Mouse (Mus musculus): ENCODE measurements at regions not wholly inside any gene's neighbourhood (a gene's known extent, or its start where the extent isn't known, plus 50 kb on each side); places are given as distances from the start of the nearest gene placed in this dataset.

- TF ChIP-seq POLR2A (IDR thresholded peaks at IDR 0.05; ENCODE audit: borderline replicate concordance, extremely low read depth, insufficient read depth, insufficient read length) = no peak
- Histone ChIP-seq H3K36me3 (ENCODE audit: control insufficient read depth, insufficient read depth, low read length) (no peaks in the 10 kb centered on the region), H3K4me2 (replicated peaks; ENCODE audit: low read depth, low read length, severe bottlenecking) (no peak overlapping the region), H3K4me3 (replicated peaks; ENCODE audit: low read length) (no peak overlapping the region), H3K27ac (replicated peaks; ENCODE audit: low read depth, low read length) (no peak overlapping the region), H3K27me3 (ENCODE audit: control insufficient read depth, insufficient read depth, low read length) (no peaks in the 10 kb centered on the region), H3K4me1 (ENCODE audit: control insufficient read depth, insufficient read depth, low read length) (peaks cover 12% of the 10 kb centered on the region; the same call in 1 of the 2 replicates), H3K9ac (ENCODE audit: low read depth, low read length, severe bottlenecking) (no peak overlapping the region), H3K9me3 (ENCODE audit: control insufficient read depth, low read length) (no peaks in the 10 kb centered on the region)
- WGBS = 85% methylated on average over 1 of the region's 1 CpGs
- no peak for ATAC-seq (ENCODE audit: low FRiP score, low read depth)
- no peak for DNase-seq (ENCODE audit: low spot score)
Measured at GRCm38 (mm10) chr9:60965641-60966040, 171.3 kb downstream of the Uaca start.

GRCm38 (mm10) chr9:60968281-60969031 is 174.1 kb downstream of the Uaca start:
- H3K9ac ChIP-seq (ENCODE audit: low read depth, low read length, severe bottlenecking) = no peak overlapping the region
- 38% methylated on average over 4 of the region's 4 CpGs for WGBS
- no peak overlapping the region for H3K4me2 ChIP-seq (replicated peaks; ENCODE audit: low read depth, low read length, severe bottlenecking)
- H3K4me3 ChIP-seq (replicated peaks; ENCODE audit: low read length) = no peak overlapping the region
- ATAC-seq (ENCODE audit: low FRiP score, low read depth) (no peak), DNase-seq (ENCODE audit: low spot score) (no peak)
- TF ChIP-seq POLR2A (IDR thresholded peaks at IDR 0.05; ENCODE audit: borderline replicate concordance, extremely low read depth, insufficient read depth, insufficient read length) = no peak
- H3K9me3 ChIP-seq (ENCODE audit: control insufficient read depth, low read length) = no peaks in the 10 kb centered on the region
- no peaks in the 10 kb centered on the region for H3K27me3 ChIP-seq (ENCODE audit: control insufficient read depth, insufficient read depth, low read length)
- H3K36me3 ChIP-seq (ENCODE audit: control insufficient read depth, insufficient read depth, low read length) = no peaks in the 10 kb centered on the region
- H3K4me1 ChIP-seq (ENCODE audit: control insufficient read depth, insufficient read depth, low read length) = no peaks in the 10 kb centered on the region
- H3K27ac ChIP-seq (replicated peaks; ENCODE audit: low read depth, low read length) = no peak overlapping the region

GRCm38 (mm10) chr9:60972201-60972910 is 178.0 kb downstream of the Uaca start:
- TF ChIP-seq POLR2A (IDR thresholded peaks at IDR 0.05; ENCODE audit: borderline replicate concordance, extremely low read depth, insufficient read depth, insufficient read length) = no peak
- Histone ChIP-seq H3K36me3 (ENCODE audit: control insufficient read depth, insufficient read depth, low read length) (no peaks in the 10 kb centered on the region), H3K27ac (replicated peaks; ENCODE audit: low read depth, low read length) (no peak overlapping the region), H3K9ac (ENCODE audit: low read depth, low read length, severe bottlenecking) (no peak overlapping the region), H3K4me3 (replicated peaks; ENCODE audit: low read length) (no peak overlapping the region), H3K27me3 (ENCODE audit: control insufficient read depth, insufficient read depth, low read length) (no peaks in the 10 kb centered on the region), H3K4me1 (ENCODE audit: control insufficient read depth, insufficient read depth, low read length) (no peaks in the 10 kb centered on the region), H3K4me2 (replicated peaks; ENCODE audit: low read depth, low read length, severe bottlenecking) (no peak overlapping the region), H3K9me3 (ENCODE audit: control insufficient read depth, low read length) (no peaks in the 10 kb centered on the region)
- ATAC-seq (ENCODE audit: low FRiP score, low read depth) (no peak), DNase-seq (ENCODE audit: low spot score) (no peak)
- 69% methylated on average over 9 of the region's 9 CpGs for WGBS

GRCm38 (mm10) chr9:60974546-60974945 is 180.2 kb downstream of the Uaca start:
- 83% methylated on average over 1 of the region's 1 CpGs for WGBS
- Histone ChIP-seq H3K4me3 (replicated peaks; ENCODE audit: low read length) (no peak overlapping the region), H3K4me1 (ENCODE audit: control insufficient read depth, insufficient read depth, low read length) (no peaks in the 10 kb centered on the region), H3K27ac (replicated peaks; ENCODE audit: low read depth, low read length) (no peak overlapping the region), H3K27me3 (ENCODE audit: control insufficient read depth, insufficient read depth, low read length) (no peaks in the 10 kb centered on the region), H3K9ac (ENCODE audit: low read depth, low read length, severe bottlenecking) (no peak overlapping the region), H3K9me3 (ENCODE audit: control insufficient read depth, low read length) (no peaks in the 10 kb centered on the region), H3K36me3 (ENCODE audit: control insufficient read depth, insufficient read depth, low read length) (no peaks in the 10 kb centered on the region), H3K4me2 (replicated peaks; ENCODE audit: low read depth, low read length, severe bottlenecking) (no peak overlapping the region)
- ATAC-seq (ENCODE audit: low FRiP score, low read depth) (no peak), DNase-seq (ENCODE audit: low spot score) (no peak)
- no peak for TF ChIP-seq POLR2A (IDR thresholded peaks at IDR 0.05; ENCODE audit: borderline replicate concordance, extremely low read depth, insufficient read depth, insufficient read length)

GRCm38 (mm10) chr9:60982383-60983085 is 188.2 kb downstream of the Uaca start:
- no peak for DNase-seq (ENCODE audit: low spot score)
- H3K4me2 ChIP-seq (replicated peaks; ENCODE audit: low read depth, low read length, severe bottlenecking) = no peak overlapping the region
- no peak overlapping the region for H3K27ac ChIP-seq (replicated peaks; ENCODE audit: low read depth, low read length)
- H3K27me3 ChIP-seq (ENCODE audit: control insufficient read depth, insufficient read depth, low read length) = no peaks in the 10 kb centered on the region
- H3K9ac ChIP-seq (ENCODE audit: low read depth, low read length, severe bottlenecking) = no peak overlapping the region
- H3K4me3 ChIP-seq (replicated peaks; ENCODE audit: low read length) = no peak overlapping the region
- no peaks in the 10 kb centered on the region for H3K36me3 ChIP-seq (ENCODE audit: control insufficient read depth, insufficient read depth, low read length)
- peaks cover 7% of the 10 kb centered on the region; the same call in 1 of the 2 replicates for H3K4me1 ChIP-seq (ENCODE audit: control insufficient read depth, insufficient read depth, low read length)
- no peaks in the 10 kb centered on the region for H3K9me3 ChIP-seq (ENCODE audit: control insufficient read depth, low read length)
- ATAC-seq (ENCODE audit: low FRiP score, low read depth) = no peak
- 16% methylated on average over 13 of the region's 13 CpGs for WGBS
- no peak for TF ChIP-seq POLR2A (IDR thresholded peaks at IDR 0.05; ENCODE audit: borderline replicate concordance, extremely low read depth, insufficient read depth, insufficient read length)
